Mouse (Mus musculus): ENCODE measurements around the gene Atf7. TPM values are rescaled to one million over a fixed set of nuclear protein-coding genes. Genes with fewer than 3 reads are reported as not detected.
"Not testable (repeated sequence)": the region's sequence is repeated elsewhere in the genome, so short reads cannot be mapped to it uniquely, and the experiment has no call there.

Atf7 gene
- polyA plus RNA-seq, 1 experiment from 2014 or later = 14.2 TPM

GRCm38 (mm10) chr15:102608586-102608985 lies 16.7 kb downstream of the Atf7 start:
- H3K36me3 ChIP-seq (ENCODE audit: control insufficient read depth, insufficient read depth, low read length); H3K4me3 ChIP-seq (ENCODE audit: low read depth, low read length); H3K9me3 ChIP-seq (ENCODE audit: control insufficient read depth, low read length); H3K4me1 ChIP-seq (ENCODE audit: control insufficient read depth, insufficient read depth, low read length); DNase-seq (ENCODE audit: low spot score); ATAC-seq (ENCODE audit: insufficient read depth, low FRiP score, low TSS enrichment); H3K27ac ChIP-seq (ENCODE audit: low read depth, low read length); H3K27me3 ChIP-seq (ENCODE audit: control insufficient read depth, insufficient read depth, low read length); H3K4me2 ChIP-seq (ENCODE audit: low read depth); H3K9ac ChIP-seq (ENCODE audit: low read length): not testable (repeated sequence)
- 77% methylated on average over 1 of the region's 1 CpGs for WGBS

DNA sequence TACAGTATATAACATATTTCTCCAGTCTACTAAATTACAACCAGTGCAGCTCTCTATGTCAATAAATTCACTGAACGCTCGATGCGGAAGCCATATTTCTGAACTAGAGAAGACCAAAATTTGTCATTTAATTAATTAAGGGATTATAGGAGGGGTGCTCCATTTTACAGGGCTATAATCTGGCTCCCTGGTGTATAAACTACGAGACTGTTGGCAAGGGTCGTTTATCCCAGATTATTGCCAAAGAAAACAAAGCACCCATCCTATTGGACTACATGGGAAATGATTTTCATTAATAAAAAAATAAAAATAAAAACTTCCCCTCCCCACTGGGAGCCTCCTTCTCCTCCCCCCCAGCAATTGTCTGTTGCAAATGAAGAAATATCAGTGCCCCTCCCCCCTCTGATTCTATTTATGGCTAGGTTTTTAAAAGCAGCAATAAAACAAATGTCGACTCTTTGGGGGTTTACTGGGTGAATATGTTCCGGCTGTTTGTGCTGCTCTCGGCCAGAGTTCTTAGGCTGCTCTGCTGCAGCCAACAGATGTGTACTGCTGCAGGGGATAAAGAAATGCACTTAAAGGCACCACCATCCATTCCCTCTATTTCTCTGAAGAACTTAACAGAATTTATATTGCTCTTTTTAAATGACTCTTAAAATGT lies 31.1 kb downstream of the Atf7 start:
- DNase-seq (ENCODE audit: low spot score) (no peak), ATAC-seq (ENCODE audit: insufficient read depth, low FRiP score, low TSS enrichment) (no peak)
- Histone ChIP-seq H3K27me3 (ENCODE audit: control insufficient read depth, insufficient read depth, low read length) (no peaks in the 10 kb centered on the region), H3K9me3 (ENCODE audit: control insufficient read depth, low read length) (no peaks in the 10 kb centered on the region), H3K9ac (ENCODE audit: low read length) (no peak overlapping the region), H3K27ac (ENCODE audit: low read depth, low read length) (no peak overlapping the region), H3K4me3 (ENCODE audit: low read depth, low read length) (no peak overlapping the region), H3K36me3 (ENCODE audit: control insufficient read depth, insufficient read depth, low read length) (no peaks in the 10 kb centered on the region), H3K4me1 (ENCODE audit: control insufficient read depth, insufficient read depth, low read length) (peaks cover 3% of the 10 kb centered on the region; the same call in 1 of the 2 replicates), H3K4me2 (ENCODE audit: low read depth) (no peak overlapping the region)
- 43% methylated on average over 8 of the region's 8 CpGs for WGBS

DNA sequence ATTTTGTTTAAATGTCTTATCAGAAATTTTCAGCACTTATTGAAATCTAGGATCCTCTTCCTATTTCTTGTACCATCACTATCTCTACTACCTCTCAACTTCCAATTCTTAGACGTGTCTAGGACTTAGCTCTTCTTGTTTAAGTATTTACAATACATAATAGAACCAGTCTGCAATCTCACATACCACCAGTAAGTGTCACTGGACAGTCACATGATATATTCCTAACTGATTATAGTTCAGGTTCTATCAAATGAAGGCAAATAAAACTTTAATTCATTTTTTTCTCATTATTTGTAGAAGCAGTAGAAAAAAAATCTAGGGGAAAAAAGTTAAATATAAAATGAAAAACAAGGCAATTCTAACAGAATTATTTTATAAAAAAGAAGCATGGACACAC lies 32.6 kb downstream of the Atf7 start:
- Histone ChIP-seq H3K27me3 (ENCODE audit: control insufficient read depth, insufficient read depth, low read length) (no peaks in the 10 kb centered on the region), H3K4me1 (ENCODE audit: control insufficient read depth, insufficient read depth, low read length) (peaks cover 3% of the 10 kb centered on the region; the same call in 1 of the 2 replicates), H3K4me3 (ENCODE audit: low read depth, low read length) (no peak overlapping the region), H3K9ac (ENCODE audit: low read length) (no peak overlapping the region), H3K9me3 (ENCODE audit: control insufficient read depth, low read length) (no peaks in the 10 kb centered on the region), H3K36me3 (ENCODE audit: control insufficient read depth, insufficient read depth, low read length) (no peaks in the 10 kb centered on the region), H3K4me2 (ENCODE audit: low read depth) (no peak overlapping the region), H3K27ac (ENCODE audit: low read depth, low read length) (no peak overlapping the region)
- DNase-seq (ENCODE audit: low spot score) (no peak), ATAC-seq (ENCODE audit: insufficient read depth, low FRiP score, low TSS enrichment) (no peak)
- 65% methylated on average over 1 of the region's 1 CpGs for WGBS

- ATAC-seq (ENCODE audit: insufficient read depth, low FRiP score, low TSS enrichment) = no peak
- no peak for DNase-seq (ENCODE audit: low spot score)
- no peaks in the 10 kb centered on the region for H3K27me3 ChIP-seq (ENCODE audit: control insufficient read depth, insufficient read depth, low read length)
- WGBS = 98% methylated on average over 1 of the region's 1 CpGs
- H3K4me3 ChIP-seq (ENCODE audit: low read depth, low read length) = no peak overlapping the region
- no peak overlapping the region for H3K9ac ChIP-seq (ENCODE audit: low read length)
- H3K9me3 ChIP-seq (ENCODE audit: control insufficient read depth, low read length) = no peaks in the 10 kb centered on the region
- peaks cover 3% of the 10 kb centered on the region; the same call in 1 of the 2 replicates for H3K4me1 ChIP-seq (ENCODE audit: control insufficient read depth, insufficient read depth, low read length)
- no peaks in the 10 kb centered on the region for H3K36me3 ChIP-seq (ENCODE audit: control insufficient read depth, insufficient read depth, low read length)
- H3K27ac ChIP-seq (ENCODE audit: low read depth, low read length) = no peak overlapping the region
- no peak overlapping the region for H3K4me2 ChIP-seq (ENCODE audit: low read depth)
Observed at GRCm38 (mm10) chr15:102590567-102590966, 34.7 kb downstream of the Atf7 start.

GRCm38 (mm10) chr15:102589826-102590225 lies 35.4 kb downstream of the Atf7 start:
- ATAC-seq (ENCODE audit: insufficient read depth, low FRiP score, low TSS enrichment) (no peak), DNase-seq (ENCODE audit: low spot score) (no peak)
- Histone ChIP-seq H3K4me3 (ENCODE audit: low read depth, low read length) (no peak overlapping the region), H3K27ac (ENCODE audit: low read depth, low read length) (no peak overlapping the region), H3K4me1 (ENCODE audit: control insufficient read depth, insufficient read depth, low read length) (peaks cover 3% of the 10 kb centered on the region; the same call in 1 of the 2 replicates), H3K36me3 (ENCODE audit: control insufficient read depth, insufficient read depth, low read length) (no peaks in the 10 kb centered on the region), H3K27me3 (ENCODE audit: control insufficient read depth, insufficient read depth, low read length) (no peaks in the 10 kb centered on the region), H3K9me3 (ENCODE audit: control insufficient read depth, low read length) (no peaks in the 10 kb centered on the region), H3K9ac (ENCODE audit: low read length) (no peak overlapping the region), H3K4me2 (ENCODE audit: low read depth) (no peak overlapping the region)
- WGBS = 92% methylated on average over 8 of the region's 8 CpGs

GRCm38 (mm10) chr15:102585501-102585900 lies 39.8 kb downstream of the Atf7 start:
- 77% methylated on average over 5 of the region's 5 CpGs for WGBS
- Histone ChIP-seq H3K9ac (ENCODE audit: low read length) (no peak overlapping the region), H3K36me3 (ENCODE audit: control insufficient read depth, insufficient read depth, low read length) (no peaks in the 10 kb centered on the region), H3K4me1 (ENCODE audit: control insufficient read depth, insufficient read depth, low read length) (peaks cover 3% of the 10 kb centered on the region; the same call in 1 of the 2 replicates), H3K27me3 (ENCODE audit: control insufficient read depth, insufficient read depth, low read length) (no peaks in the 10 kb centered on the region), H3K4me2 (ENCODE audit: low read depth) (no peak overlapping the region), H3K9me3 (ENCODE audit: control insufficient read depth, low read length) (no peaks in the 10 kb centered on the region), H3K27ac (ENCODE audit: low read depth, low read length) (no peak overlapping the region), H3K4me3 (ENCODE audit: low read depth, low read length) (no peak overlapping the region)
- DNase-seq (ENCODE audit: low spot score) (no peak), ATAC-seq (ENCODE audit: insufficient read depth, low FRiP score, low TSS enrichment) (no peak)

- Histone ChIP-seq H3K9ac (ENCODE audit: low read length) (no peak overlapping the region), H3K36me3 (ENCODE audit: control insufficient read depth, insufficient read depth, low read length) (no peaks in the 10 kb centered on the region), H3K9me3 (ENCODE audit: control insufficient read depth, low read length) (no peaks in the 10 kb centered on the region), H3K27ac (ENCODE audit: low read depth, low read length) (peak overlapping the region; percentile 60; the same call in 1 of the 2 replicates), H3K4me1 (ENCODE audit: control insufficient read depth, insufficient read depth, low read length) (peaks cover 3% of the 10 kb centered on the region; the same call in 1 of the 2 replicates), H3K4me2 (ENCODE audit: low read depth) (no peak overlapping the region), H3K27me3 (ENCODE audit: control insufficient read depth, insufficient read depth, low read length) (no peaks in the 10 kb centered on the region), H3K4me3 (ENCODE audit: low read depth, low read length) (no peak overlapping the region)
- ATAC-seq (ENCODE audit: insufficient read depth, low FRiP score, low TSS enrichment) (no peak), DNase-seq (ENCODE audit: low spot score) (no peak)
- WGBS = 44% methylated on average over 8 of the region's 8 CpGs
Observed at GRCm38 (mm10) chr15:102583708-102584383, 41.4 kb downstream of the Atf7 start.

DNA sequence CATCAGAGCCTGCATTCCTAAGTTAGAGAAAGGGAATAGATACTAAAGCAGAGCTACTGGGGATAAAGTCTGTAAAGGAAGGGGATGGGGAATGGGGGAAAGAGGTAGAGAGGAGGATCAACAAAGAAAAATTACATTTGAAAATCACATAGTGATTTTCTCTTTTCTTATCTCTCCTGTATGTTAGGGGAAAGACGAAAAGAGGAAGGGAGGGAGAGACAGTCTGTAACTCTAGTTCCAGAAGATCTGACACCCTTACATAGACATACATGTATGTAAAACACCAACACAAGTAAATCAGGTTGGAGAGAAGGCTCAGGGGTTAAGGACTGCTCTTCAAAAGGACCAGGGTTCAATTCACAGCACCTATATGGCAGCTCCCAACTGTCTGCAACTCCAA lies 44.1 kb downstream of the Atf7 start:
- Histone ChIP-seq H3K4me1 (ENCODE audit: control insufficient read depth, insufficient read depth, low read length) (peaks cover 3% of the 10 kb centered on the region; the same call in 1 of the 2 replicates), H3K4me2 (ENCODE audit: low read depth) (no peak overlapping the region), H3K9ac (ENCODE audit: low read length) (no peak overlapping the region), H3K9me3 (ENCODE audit: control insufficient read depth, low read length) (no peaks in the 10 kb centered on the region), H3K4me3 (ENCODE audit: low read depth, low read length) (no peak overlapping the region), H3K27ac (ENCODE audit: low read depth, low read length) (no peak overlapping the region), H3K36me3 (ENCODE audit: control insufficient read depth, insufficient read depth, low read length) (no peaks in the 10 kb centered on the region), H3K27me3 (ENCODE audit: control insufficient read depth, insufficient read depth, low read length) (no peaks in the 10 kb centered on the region)
- no peak for ATAC-seq (ENCODE audit: insufficient read depth, low FRiP score, low TSS enrichment)
- no peak for DNase-seq (ENCODE audit: low spot score)
- WGBS = 100% methylated on average over 1 of the region's 1 CpGs

DNA sequence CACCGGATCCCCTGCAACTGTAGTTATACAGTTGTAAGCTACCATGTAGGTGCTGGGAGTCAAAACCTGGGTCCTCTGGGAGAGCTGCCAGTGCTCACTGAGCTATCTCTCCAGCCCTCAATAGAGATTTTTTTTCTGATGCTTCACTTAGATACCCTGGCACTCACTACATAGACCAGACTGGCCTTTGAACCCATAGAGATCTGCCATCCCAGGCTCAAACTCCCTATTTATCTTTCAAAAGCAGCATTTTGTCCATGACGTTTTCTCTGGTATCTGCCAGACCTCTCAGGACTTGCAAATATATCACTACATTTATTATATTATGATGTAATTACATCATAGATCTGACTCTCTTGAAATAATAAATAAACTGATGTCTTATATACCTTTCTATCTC lies 46.9 kb downstream of the Atf7 start:
- H3K27ac ChIP-seq (ENCODE audit: low read depth, low read length) = no peak overlapping the region
- no peak overlapping the region for H3K4me3 ChIP-seq (ENCODE audit: low read depth, low read length)
- H3K9me3 ChIP-seq (ENCODE audit: control insufficient read depth, low read length) = no peaks in the 10 kb centered on the region
- H3K4me2 ChIP-seq (ENCODE audit: low read depth) = no peak overlapping the region
- H3K27me3 ChIP-seq (ENCODE audit: control insufficient read depth, insufficient read depth, low read length) = no peaks in the 10 kb centered on the region
- DNase-seq (ENCODE audit: low spot score) (no peak), ATAC-seq (ENCODE audit: insufficient read depth, low FRiP score, low TSS enrichment) (no peak)
- H3K9ac ChIP-seq (ENCODE audit: low read length) = no peak overlapping the region
- H3K36me3 ChIP-seq (ENCODE audit: control insufficient read depth, insufficient read depth, low read length) = no peaks in the 10 kb centered on the region
- 94% methylated on average over 2 of the region's 2 CpGs for WGBS
- no peaks in the 10 kb centered on the region for H3K4me1 ChIP-seq (ENCODE audit: control insufficient read depth, insufficient read depth, low read length)

All from neural tube, embryonic 11.5 days (tissue).